Mouse (Mus musculus): Measurements from ENCODE around the gene Nkain4.

The Nkain4 gene

GRCm38 (mm10) chr2:180954061-180955047 lies at the start of gene Nkain4:
Gene Nkain4, minus strand, starts transcription at chr2:180954699.
- DNase-seq, result peak; percentile 60

DNA sequence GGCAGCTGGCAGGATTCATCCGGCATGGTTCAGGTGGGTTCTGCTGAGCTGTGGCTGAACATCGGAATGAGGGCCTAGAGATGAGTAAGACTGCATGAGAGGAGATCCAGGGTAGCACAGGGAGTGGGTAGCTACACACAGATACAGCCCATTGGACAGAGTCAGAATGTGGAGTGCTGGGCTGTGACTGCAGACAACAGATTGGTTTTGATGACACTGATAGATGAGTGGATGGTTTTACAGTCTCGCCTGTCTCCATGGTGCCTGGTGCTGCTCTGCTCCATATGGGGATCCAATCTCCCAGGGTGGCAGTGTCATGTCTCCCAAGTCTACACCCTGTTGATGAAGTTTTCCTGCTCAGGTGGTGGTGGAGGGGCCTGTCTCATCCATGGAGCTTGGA lies 42.4 kb upstream of the Nkain4 start:
- DNase-seq, result no peak

- no peak for DNase-seq
Measured at GRCm38 (mm10) chr2:180996436-180996835, 41.9 kb upstream of the Nkain4 start.

GRCm38 (mm10) chr2:180995457-180995856 lies 41.0 kb upstream of the Nkain4 start:
- DNase-seq, result no peak

DNA sequence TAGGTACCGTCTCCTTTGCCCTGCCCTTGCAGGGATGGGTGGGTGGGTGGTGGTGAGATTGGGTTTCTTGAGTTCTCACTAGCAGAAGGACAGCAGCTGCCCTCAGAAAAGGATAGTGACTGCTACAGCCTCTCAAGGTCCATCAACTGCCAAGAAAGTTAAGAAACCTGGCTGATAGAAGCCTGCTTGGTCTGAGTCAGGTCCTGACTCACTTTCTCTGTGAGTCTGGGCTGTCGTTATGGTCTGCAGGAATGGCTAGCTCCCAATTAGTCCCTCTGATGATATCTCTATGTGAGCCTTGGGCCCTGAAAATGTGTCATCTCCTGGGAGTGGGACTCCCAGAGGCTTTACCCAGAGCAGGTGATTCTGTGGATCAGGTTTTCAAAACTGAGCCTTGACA lies 39.9 kb upstream of the Nkain4 start:
- DNase-seq, result no peak

DNA sequence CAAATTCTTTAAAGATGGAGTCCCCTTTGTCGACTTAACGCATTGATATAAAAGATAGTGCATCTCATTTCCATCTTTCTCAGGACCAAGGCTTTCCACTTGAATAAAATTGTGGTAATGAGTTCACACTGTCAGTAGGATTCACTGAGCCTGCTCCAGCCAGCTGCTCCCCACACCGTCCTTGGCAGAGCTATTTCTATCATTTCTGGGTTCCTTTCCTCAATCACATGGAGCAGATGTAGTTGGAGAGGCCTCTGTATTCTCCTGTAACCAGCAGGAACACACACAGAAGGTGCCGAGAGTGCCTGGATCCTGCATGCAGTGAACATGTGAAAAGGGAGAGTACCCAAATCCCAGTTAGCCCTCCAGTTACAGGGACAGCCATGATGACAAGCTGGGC lies 35.8 kb upstream of the Nkain4 start:
- no peak for DNase-seq

GRCm38 (mm10) chr2:180988948-180989347 lies 34.4 kb upstream of the Nkain4 start:
- DNase-seq, result no peak

GRCm38 (mm10) chr2:180988347-180988913 lies 33.9 kb upstream of the Nkain4 start:
- no peak for DNase-seq

DNA sequence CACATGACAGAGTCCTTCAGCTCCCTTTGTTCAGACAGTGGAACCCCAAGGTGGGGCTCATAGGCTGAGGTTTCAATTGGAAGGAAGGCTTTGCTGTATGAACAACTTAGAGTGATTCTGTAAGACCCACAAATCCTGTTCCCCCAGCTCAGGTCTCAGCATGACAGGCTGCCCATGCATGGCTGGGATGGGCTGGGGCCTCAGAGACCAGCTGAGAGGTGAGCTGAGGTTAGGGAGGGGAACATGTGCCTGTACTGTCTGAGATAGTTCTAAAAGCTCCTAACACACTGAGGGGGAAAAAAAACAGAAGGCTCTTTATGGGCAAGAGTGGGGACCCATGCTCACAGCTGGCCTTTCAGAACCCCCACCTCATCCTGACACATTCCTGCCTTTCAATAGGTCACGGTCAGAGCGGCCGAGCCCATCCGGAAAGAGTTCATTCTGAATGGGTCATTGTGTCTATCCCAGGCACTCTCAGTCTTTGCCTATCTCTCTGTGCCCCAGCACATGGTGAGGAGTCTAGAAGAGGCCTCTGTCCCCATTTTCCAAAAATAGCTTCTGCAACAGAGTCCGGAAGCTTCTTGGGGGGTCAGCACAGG lies 33.0 kb upstream of the Nkain4 start:
- no peak for DNase-seq

DNA sequence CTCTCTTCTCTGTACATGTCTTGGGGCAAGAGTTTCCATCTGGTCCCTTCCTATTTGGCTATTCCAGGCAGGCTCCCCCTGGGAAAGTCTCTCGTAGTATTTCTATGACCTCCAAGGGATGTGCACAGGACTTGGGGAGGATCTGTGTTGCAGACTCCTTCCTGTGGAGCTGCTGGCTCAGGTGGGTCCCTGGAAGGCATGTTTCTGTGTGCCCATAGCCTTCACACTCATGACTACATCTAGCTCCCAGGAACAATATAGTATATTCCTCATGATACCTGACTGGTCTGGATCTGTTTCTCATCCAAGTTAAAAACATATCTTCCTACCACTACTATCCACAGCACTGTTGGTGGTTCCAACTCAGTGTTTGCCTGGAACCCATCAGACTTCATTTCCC lies 32.5 kb upstream of the Nkain4 start:
- no peak for DNase-seq

DNA sequence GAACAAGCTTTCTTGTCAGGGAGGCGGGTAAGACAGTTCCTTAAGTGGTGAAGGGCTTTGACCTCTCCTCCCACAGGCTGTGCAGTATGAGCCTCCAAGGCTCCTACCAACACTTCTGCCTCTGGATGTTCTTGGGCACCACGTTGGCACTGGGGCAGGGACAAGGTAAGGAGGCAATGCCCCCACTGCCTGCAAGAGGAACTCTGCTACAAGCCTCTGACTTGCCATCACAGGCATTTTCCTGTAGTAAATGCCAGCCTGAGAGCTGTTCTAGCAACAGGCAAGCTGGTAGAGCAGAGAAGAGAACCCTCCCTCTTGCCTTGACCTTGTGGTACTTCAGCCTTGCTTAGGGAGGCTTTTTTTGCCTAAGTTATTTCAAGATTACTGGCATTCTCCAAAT lies 31.9 kb upstream of the Nkain4 start, which contains the start of gene Col20a1:
Col20a1 (plus strand) TSS at position 87 of the 400 bp plus-strand sequence.
- no peak for DNase-seq

DNA sequence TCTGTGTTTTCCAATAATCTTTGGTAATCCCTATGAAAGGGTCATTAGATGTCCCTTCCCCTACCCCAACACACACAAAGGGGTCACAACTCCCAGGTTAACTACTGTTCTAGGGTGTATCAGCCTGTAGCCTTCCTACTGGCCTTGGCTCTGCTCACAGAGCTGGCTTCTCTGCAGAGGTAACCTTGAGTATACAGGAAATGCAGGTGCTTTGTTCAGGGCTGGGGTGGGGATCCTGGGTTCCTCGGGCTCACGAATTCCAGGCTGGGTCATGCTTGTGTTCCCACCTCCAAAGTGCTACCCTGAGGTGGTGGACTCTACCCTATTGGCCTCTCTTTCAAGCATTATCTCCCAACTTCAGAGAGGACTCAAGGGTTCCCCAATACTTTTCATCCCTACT lies 31.1 kb upstream of the Nkain4 start:
- no peak for DNase-seq

GRCm38 (mm10) chr2:180981133-180981532 lies 26.6 kb upstream of the Nkain4 start:
- DNase-seq, result no peak

GRCm38 (mm10) chr2:180967010-180967763 lies 12.7 kb upstream of the Nkain4 start, which contains the start of gene Arfgap1:
Gene Arfgap1, plus strand, starts transcription at chr2:180967225.
- peak; percentile 91 for DNase-seq

DNA sequence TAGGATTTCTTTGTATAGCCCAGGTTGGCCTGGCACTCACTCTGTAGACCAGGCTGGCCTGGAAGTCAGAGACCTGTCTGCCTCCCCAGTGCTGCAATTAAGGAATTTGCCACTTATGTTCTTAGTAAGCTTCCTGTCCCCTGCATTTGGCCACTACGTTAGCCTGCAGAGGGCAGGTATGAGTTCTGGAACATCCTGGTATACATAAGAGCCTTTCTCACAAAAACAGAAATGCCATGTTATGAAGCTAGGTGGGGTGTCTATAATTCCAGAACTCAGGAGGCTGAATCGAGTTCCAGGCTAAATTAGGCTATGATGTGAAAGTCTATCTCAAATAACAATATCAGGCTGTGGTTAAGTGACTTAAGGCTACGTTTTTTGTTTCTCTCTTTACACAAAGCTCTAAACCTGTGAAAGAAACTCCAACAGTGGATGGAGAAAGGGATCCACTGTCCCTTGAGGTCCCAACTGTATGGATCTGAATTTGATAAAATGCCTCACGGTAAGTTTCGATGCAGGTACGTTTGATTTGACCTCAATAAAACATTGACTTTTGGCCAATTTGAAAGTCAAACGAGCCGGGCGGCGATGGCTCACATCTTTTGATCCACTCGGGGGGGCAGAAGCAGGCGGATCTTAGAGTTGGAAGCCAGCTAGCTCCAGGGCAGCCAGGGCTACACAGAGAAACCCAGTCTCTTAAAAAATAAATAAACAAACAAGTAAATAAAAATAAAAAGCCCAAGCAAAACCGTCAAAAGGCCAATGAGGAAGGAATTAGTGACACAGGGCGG lies 11.8 kb upstream of the Nkain4 start:
- peak; percentile 22 for DNase-seq

- peak; percentile 68 for DNase-seq
Measured at GRCm38 (mm10) chr2:180963956-180964355, 9.5 kb upstream of the Nkain4 start.

GRCm38 (mm10) chr2:180962616-180963308 lies 8.3 kb upstream of the Nkain4 start:
- DNase-seq, result no peak

DNA sequence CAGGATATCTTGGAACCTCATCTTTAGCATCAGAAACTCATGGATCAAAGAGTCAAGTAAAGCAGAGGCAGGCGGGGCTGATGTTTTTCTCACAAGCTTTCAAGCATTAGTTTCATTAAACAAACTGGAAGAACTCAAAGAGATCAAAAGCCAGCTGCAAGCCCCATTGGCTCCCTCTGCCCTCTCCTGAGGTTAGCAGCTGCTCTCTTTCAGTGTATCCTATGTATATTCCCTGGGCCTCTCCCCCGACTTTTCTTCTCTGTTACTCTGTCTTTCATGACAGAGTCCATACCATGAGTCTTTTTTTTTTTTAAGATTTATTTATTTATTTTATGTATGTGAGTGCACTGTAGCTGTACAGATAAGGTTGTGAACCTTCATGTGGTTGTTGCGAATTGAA lies 5.7 kb upstream of the Nkain4 start:
- DNase-seq, result no peak

- no peak for DNase-seq
Measured at GRCm38 (mm10) chr2:180959605-180960004, 5.1 kb upstream of the Nkain4 start.

- no peak for DNase-seq
Measured at GRCm38 (mm10) chr2:180953638-180954037, 861 bp downstream of the Nkain4 start.

DNA sequence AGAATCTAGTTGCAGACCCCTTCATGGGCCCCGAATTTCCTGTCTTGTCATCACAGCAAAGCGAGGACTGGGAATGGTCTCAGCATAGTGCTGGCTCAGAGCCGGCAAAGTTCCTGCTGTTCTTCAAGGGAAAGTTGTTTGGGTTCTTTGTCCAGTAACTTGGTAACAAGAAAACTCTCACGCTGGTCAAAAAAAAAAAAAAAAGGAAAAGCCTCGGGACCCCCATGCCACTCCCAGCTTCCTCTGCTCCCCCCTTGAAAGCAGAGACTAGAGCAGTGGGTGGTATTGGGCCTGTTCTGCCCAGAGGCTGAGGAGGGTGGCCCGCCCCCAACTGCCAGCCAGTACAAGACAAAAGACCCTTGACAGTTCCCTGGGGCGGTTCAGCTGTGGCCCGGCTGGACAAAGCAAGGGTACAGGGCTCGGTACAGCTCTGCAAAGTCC lies 1.7 kb downstream of the Nkain4 start:
- no peak for DNase-seq

All from liver (tissue).